Mouse (Mus musculus): Measurements from ENCODE around the gene Rbmx2.
A peak's percentile ranks its signal among the peaks of the same experiment; 100 is the strongest.

The Rbmx2 gene

GRCm38 (mm10) chrX:48694864-48695371 lies at the start of gene Rbmx2:
Gene Rbmx2, plus strand, starts transcription at chrX:48695004.
- DNase-seq = peak; percentile 89 to 91

- no peak for DNase-seq
These were observed 28.0 kb upstream of the Rbmx2 start for GRCm38 (mm10) chrX:48666807-48667206.

GRCm38 (mm10) chrX:48669588-48669987 lies 25.2 kb upstream of the Rbmx2 start:
- no peak for DNase-seq

GRCm38 (mm10) chrX:48671714-48672113 lies 23.1 kb upstream of the Rbmx2 start:
- DNase-seq = no peak

- DNase-seq = peak in 1 of 2 experiments; percentile 3
These were observed 20.6 kb upstream of the Rbmx2 start, which contains the start of gene Gpr119 for GRCm38 (mm10) chrX:48674171-48674570. Gene Gpr119, minus strand, starts transcription at chrX:48674478.

GRCm38 (mm10) chrX:48683451-48683850 lies 11.4 kb upstream of the Rbmx2 start:
- peak; percentile 29 to 73 for DNase-seq

GRCm38 (mm10) chrX:48683857-48684256 lies 10.9 kb upstream of the Rbmx2 start:
- DNase-seq = no peak

GRCm38 (mm10) chrX:48694460-48694859 lies 344 bp upstream of the Rbmx2 start:
- no peak for DNase-seq

- no peak for DNase-seq
These were observed 14.9 kb downstream of the Rbmx2 start for GRCm38 (mm10) chrX:48709701-48710100.

GRCm38 (mm10) chrX:48712846-48713245 lies 18.0 kb downstream of the Rbmx2 start:
- DNase-seq = no peak

- no peak for DNase-seq
These were observed 60.0 kb downstream of the Rbmx2 start for GRCm38 (mm10) chrX:48754710-48755283.

All from kidney, postnatal 36 days (tissue).